Mouse (Mus musculus) G1E (cell line): Measurements from ENCODE around the gene Ctcf.

Experiments used
- CTCF ChIP-seq: IDR thresholded peaks from 2 replicates; pipeline ENCODE4 v1.5.1; 2012; ENCODE audit warnings: low read depth, low read length, inconsistent platforms, mixed read lengths
- POLR2AphosphoS5 ChIP-seq: IDR thresholded peaks from 2 replicates; pipeline ENCODE4 v1.6.1; 2012; ENCODE audit warnings: low read depth, low read length, inconsistent platforms; ENCODE audit not compliant: insufficient replicate concordance

DNA sequence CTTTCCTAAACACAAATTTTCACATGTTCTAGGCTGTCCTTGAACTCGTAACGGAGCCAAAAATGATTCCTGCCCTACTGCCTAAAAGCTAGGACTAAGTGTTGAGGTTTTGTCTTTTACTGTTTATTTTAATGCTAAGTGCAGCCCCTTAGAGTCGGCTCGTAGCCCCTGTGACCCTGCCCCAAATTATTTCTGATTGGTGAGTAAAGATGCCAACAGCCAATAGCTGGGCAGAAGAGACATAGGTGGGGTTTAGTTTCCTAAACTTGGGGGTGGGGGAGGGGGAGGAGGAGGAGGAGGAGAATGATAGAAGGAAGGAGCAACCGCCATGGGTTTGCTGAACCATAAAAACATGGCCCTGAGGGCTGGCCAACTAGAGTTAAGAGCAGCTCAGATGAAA lies 89.4 kb downstream of the Ctcf start:
- TF ChIP-seq CTCF, result no peak
- no peak for TF ChIP-seq POLR2AphosphoS5
